Mouse (Mus musculus) intestine, embryonic 14.5 days (tissue): ENCODE results near the gene Vmn1r104. TPM values are rescaled to one million over a fixed set of nuclear protein-coding genes. Genes with fewer than 3 reads are reported as not detected.
"Not testable (repeated sequence)": the region's sequence is repeated elsewhere in the genome, so short reads cannot be mapped to it uniquely, and the experiment has no call there.

ENCODE experiments used
- ATAC-seq: fragments of 200-750 bp; cut with Nextera tagmentation; replicated peaks from 2 replicates; pipeline ENCODE4 v1.8.0; 2017; ENCODE audit warnings: low read depth, moderate number of reproducible peaks, moderate TSS enrichment, moderate library complexity; ENCODE audit not compliant: low FRiP score, low TSS enrichment
- DNase-seq: peaks from one replicate; pipeline ENCODE4 v3.0.0-alpha.2; 2018; ENCODE audit warnings: low spot score
- H3K27ac ChIP-seq: fragments of 300-500 bp; sonication (generic); 2 replicates; pipeline ENCODE4 v1.5.1; 2014; ENCODE audit warnings: low read depth, mild to moderate bottlenecking, control low read depth
- H3K27me3 ChIP-seq: fragments of 300-500 bp; sonication (generic); replicated peaks from 2 replicates; pipeline ENCODE4 v1.6.1; 2014; ENCODE audit warnings: low read length, control low read depth; ENCODE audit not compliant: control insufficient read depth, insufficient read depth
- H3K36me3 ChIP-seq: fragments of 300-500 bp; sonication (generic); 2 replicates; pipeline ENCODE4 v1.6.1; 2014; ENCODE audit warnings: low read length, control low read depth; ENCODE audit not compliant: control insufficient read depth, insufficient read depth
- H3K4me1 ChIP-seq: fragments of 300-500 bp; sonication (generic); replicated peaks from 2 replicates; pipeline ENCODE4 v1.6.1; 2014; ENCODE audit warnings: low read length, control low read depth, mixed read lengths; ENCODE audit not compliant: control insufficient read depth, insufficient read depth
- H3K4me2 ChIP-seq: fragments of 300-500 bp; sonication (generic); 2 replicates; pipeline ENCODE4 v1.6.1; 2014; ENCODE audit warnings: low read length
- H3K4me3 ChIP-seq: fragments of 300-500 bp; sonication (generic); 2 replicates; pipeline ENCODE4 v1.5.1; 2014; ENCODE audit warnings: low read depth, low read length, control low read depth, mixed read lengths
- H3K9ac ChIP-seq: fragments of 300-500 bp; sonication (generic); 2 replicates; pipeline ENCODE4 v1.6.1; 2014; ENCODE audit warnings: mild to moderate bottlenecking, low read length
- H3K9me3 ChIP-seq: fragments of 300-500 bp; sonication (generic); 2 replicates; pipeline ENCODE4 v1.6.1; 2016; ENCODE audit warnings: low read length, control low read depth; ENCODE audit not compliant: control insufficient read depth
- WGBS: fragments of 180-500 bp; shearing (Covaris S2); extraction: QIAGEN DNeasy Blood & Tissue Kit; methylation state at CpG from one replicate; pipeline ENCODE4 v1.1.7; 2014; 5-methylcytosine and 5-hydroxymethylcytosine counted together
- polyA plus RNA-seq: library from polyadenylated mRNA; unstranded; fragments of >200 nt; fragmentation: Nextera tagmentation; extraction: Ambion mirVana; gene quantifications from 2 replicates; pipeline ENCODE4 v1.2.1, GENCODE M21; 2014

The Vmn1r104 gene
- not detected in 2 replicates for polyA plus RNA-seq

- H3K9me3 ChIP-seq, H3K4me2 ChIP-seq, DNase-seq, H3K27ac ChIP-seq, H3K27me3 ChIP-seq, ATAC-seq, H3K4me1 ChIP-seq, H3K36me3 ChIP-seq, H3K4me3 ChIP-seq, H3K9ac ChIP-seq: not testable (repeated sequence)
- WGBS = no CpG with 5 or more reads among the region's 3 CpGs
Observed at GRCm38 (mm10) chr7:20533537-20533936, at the start of gene Vmn1r104. Gene Vmn1r104, plus strand, starts transcription at chr7:20533837.

- H3K4me1 ChIP-seq, DNase-seq, H3K9ac ChIP-seq, ATAC-seq, H3K36me3 ChIP-seq, H3K4me2 ChIP-seq, H3K4me3 ChIP-seq, H3K27me3 ChIP-seq, H3K9me3 ChIP-seq, H3K27ac ChIP-seq: not testable (repeated sequence)
- no CpG with 5 or more reads among the region's 3 CpGs for WGBS
Observed at GRCm38 (mm10) chr7:20510434-20510833, 23.2 kb upstream of the Vmn1r104 start, which contains the start of gene Vmn1r103. Gene Vmn1r103, minus strand, starts transcription at chr7:20510534.

DNA sequence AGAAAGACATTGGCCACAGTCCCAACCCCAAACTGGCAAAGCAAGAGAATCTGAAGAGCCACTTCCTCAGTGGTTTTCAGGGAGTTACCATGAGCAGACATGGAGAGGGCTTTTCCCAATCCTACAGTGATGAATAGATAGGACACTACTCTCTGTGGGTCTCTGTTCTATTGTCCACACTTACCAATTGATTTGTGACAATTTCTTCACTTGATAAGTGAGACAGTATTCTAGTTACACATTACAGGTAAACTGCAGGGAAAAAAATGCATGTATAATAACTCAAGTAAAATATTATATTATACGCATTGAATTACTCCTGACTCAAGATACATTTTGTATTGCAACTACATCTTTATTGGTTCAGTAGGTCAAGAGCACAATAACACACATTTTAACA is 12.0 kb downstream of the Vmn1r104 start, which contains the start of gene Gm5726:
Gm5726 (minus strand) TSS at position 101 of the 400 bp plus-strand sequence.
- not testable (repeated sequence) for H3K9me3 ChIP-seq, H3K4me3 ChIP-seq, DNase-seq, H3K9ac ChIP-seq, H3K4me2 ChIP-seq, H3K27me3 ChIP-seq, ATAC-seq, H3K36me3 ChIP-seq, H3K27ac ChIP-seq, H3K4me1 ChIP-seq
- WGBS = no CpG with 5 or more reads among the region's 1 CpGs

- not testable (repeated sequence) for H3K9me3 ChIP-seq, H3K27ac ChIP-seq, H3K4me3 ChIP-seq, DNase-seq, H3K4me2 ChIP-seq, H3K9ac ChIP-seq, H3K4me1 ChIP-seq, ATAC-seq, H3K36me3 ChIP-seq, H3K27me3 ChIP-seq
- no CpG with 5 or more reads among the region's 3 CpGs for WGBS
Observed at GRCm38 (mm10) chr7:20576141-20576540, 42.5 kb downstream of the Vmn1r104 start, which contains the start of gene Gm4141. Gene Gm4141, minus strand, starts transcription at chr7:20576241.

Other genes starting within 250 kb of the Vmn1r104 start
- not detected in 2 replicates for gene Gm4133, start 199.8 kb upstream of the Vmn1r104 start, polyA plus RNA-seq
- gene Gm5728, start 158.4 kb upstream of the Vmn1r104 start, polyA plus RNA-seq = not detected in 2 replicates
- gene Vmn1r100, start 115.9 kb upstream of the Vmn1r104 start, polyA plus RNA-seq = not detected in 2 replicates
- not detected in 2 replicates for gene Vmn1r101, start 91.2 kb upstream of the Vmn1r104 start, polyA plus RNA-seq
- gene Gm10670, start 58.9 kb upstream of the Vmn1r104 start, polyA plus RNA-seq = not detected in 2 replicates
- not detected in 2 replicates for gene Vmn1r103, start 23.3 kb upstream of the Vmn1r104 start, polyA plus RNA-seq
- gene Gm5726, start 11.9 kb downstream of the Vmn1r104 start, polyA plus RNA-seq = not detected in 2 replicates
- gene Gm4141, start 42.4 kb downstream of the Vmn1r104 start, polyA plus RNA-seq = not detected in 2 replicates
- not detected in 2 replicates for gene Gm4513, start 65.2 kb downstream of the Vmn1r104 start, polyA plus RNA-seq
- not detected in 2 replicates for gene Vmn1r107, start 135.1 kb downstream of the Vmn1r104 start, polyA plus RNA-seq
- gene Vmn1r111, start 169.4 kb downstream of the Vmn1r104 start, polyA plus RNA-seq = not detected in 2 replicates
- not detected in 2 replicates for gene Gm10668, start 196.8 kb downstream of the Vmn1r104 start, polyA plus RNA-seq
- gene Vmn1r112, start 237.3 kb downstream of the Vmn1r104 start, polyA plus RNA-seq = not detected in 2 replicates